Mouse (Mus musculus): ENCODE measurements at regions not wholly inside any gene's neighbourhood (a gene's known extent, or its start where the extent isn't known, plus 50 kb on each side); places are given as distances from the start of the nearest gene placed in this dataset.

DNA sequence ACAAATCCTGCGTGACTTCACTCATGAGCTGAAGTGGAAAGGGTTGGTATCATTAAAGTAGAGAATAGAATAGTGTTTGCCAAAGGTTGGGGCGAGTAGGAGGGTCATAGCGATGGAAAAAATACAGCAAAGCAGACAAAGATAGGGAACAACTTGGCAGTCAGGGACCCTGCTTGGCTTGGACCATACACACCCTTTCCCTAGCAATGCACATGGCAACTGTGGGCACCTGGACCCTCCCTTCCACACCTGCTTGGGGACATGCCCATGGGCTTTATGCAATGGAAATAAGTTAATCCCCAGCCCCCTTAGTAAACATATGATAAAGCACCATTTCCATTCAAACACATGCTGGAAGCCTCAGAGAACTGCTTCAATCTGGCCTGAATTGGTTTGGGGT lies 62.2 kb upstream of the Mboat1 start:
- TF ChIP-seq POLR2A (IDR thresholded peaks at IDR 0.05; ENCODE audit: extremely low read depth, insufficient read depth, low read length) (no peak), CTCF (IDR thresholded peaks at IDR 0.05; ENCODE audit: extremely low read depth, insufficient read depth, low read length) (no peak)

Data from cortical plate, adult 2 months (tissue).